Mouse (Mus musculus) forebrain, embryonic 16.5 days (tissue): ENCODE measurements at regions not wholly inside any gene's neighbourhood (a gene's known extent, or its start where the extent isn't known, plus 50 kb on each side); places are given as distances from the start of the nearest gene placed in this dataset.

ENCODE experiments used
- ATAC-seq: fragments of 200-750 bp; cut with Nextera tagmentation; 2 replicates; pipeline ENCODE4 v1.8.0; 2017; ENCODE audit warnings: mild to moderate bottlenecking, moderate library complexity
- H3K27ac ChIP-seq: fragments of 300-500 bp; sonication (generic); 2 replicates; pipeline ENCODE4 v1.5.1; 2014; ENCODE audit warnings: low read length, control low read depth
- H3K27me3 ChIP-seq: fragments of 300-500 bp; sonication (generic); replicated peaks from 2 replicates; pipeline ENCODE4 v1.6.1; 2014; ENCODE audit warnings: low read length; ENCODE audit not compliant: control insufficient read depth, insufficient read depth
- H3K36me3 ChIP-seq: fragments of 300-500 bp; sonication (generic); 2 replicates; pipeline ENCODE4 v1.6.1; 2014; ENCODE audit not compliant: control insufficient read depth, insufficient read depth
- H3K4me1 ChIP-seq: fragments of 300-500 bp; sonication (generic); replicated peaks from 2 replicates; pipeline ENCODE4 v1.6.1; 2014; ENCODE audit warnings: low read length; ENCODE audit not compliant: control insufficient read depth, insufficient read depth
- H3K4me2 ChIP-seq: fragments of 300-500 bp; sonication (generic); 2 replicates; pipeline ENCODE4 v1.6.1; 2014; ENCODE audit warnings: mild to moderate bottlenecking, low read length, control low read depth
- H3K4me3 ChIP-seq: fragments of 300-500 bp; sonication (generic); replicated peaks from 2 replicates; pipeline ENCODE4 v1.5.1; 2014; ENCODE audit warnings: mild to moderate bottlenecking, low read length, control low read depth
- H3K9ac ChIP-seq: fragments of 300-500 bp; sonication (generic); replicated peaks from 2 replicates; pipeline ENCODE4 v1.6.1; 2014; ENCODE audit warnings: low read depth, low read length, control low read depth
- H3K9me3 ChIP-seq: fragments of 300-500 bp; sonication (generic); 2 replicates; pipeline ENCODE4 v1.6.1; 2016; ENCODE audit warnings: low read length; ENCODE audit not compliant: control insufficient read depth
- WGBS: fragments of 180-500 bp; shearing (Covaris S2); extraction: QIAGEN DNeasy Blood & Tissue Kit; methylation state at CpG from one replicate; pipeline ENCODE4 v1.1.7; 2014; 5-methylcytosine and 5-hydroxymethylcytosine counted together

DNA sequence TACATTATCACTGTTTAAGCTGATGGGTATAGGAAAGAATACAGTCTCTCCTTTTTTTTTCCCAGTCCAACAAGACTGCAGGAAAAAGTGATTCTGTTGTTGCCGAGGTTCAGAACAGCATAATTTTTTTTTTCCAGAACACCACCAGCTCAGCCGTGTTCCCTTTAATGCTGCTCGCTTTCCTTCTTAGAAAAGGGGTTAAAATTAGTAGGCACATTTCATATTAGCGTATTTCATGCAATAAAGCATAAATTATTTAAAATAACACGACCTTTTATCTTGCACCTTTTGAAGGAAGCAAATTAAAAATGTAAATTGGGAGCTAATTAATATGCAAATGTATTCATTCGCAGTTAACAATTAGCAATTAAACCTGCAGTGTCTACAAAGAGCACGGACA is 50.3 kb upstream of the Vrk1 start:
- H3K9ac ChIP-seq: no peak overlapping the region
- H3K9me3 ChIP-seq: no peaks in the 10 kb centered on the region
- H3K36me3 ChIP-seq: no peaks in the 10 kb centered on the region
- no peaks in the 10 kb centered on the region for H3K27me3 ChIP-seq
- 13% methylated on average over 7 of the region's 7 CpGs for WGBS
- ATAC-seq: no peak
- H3K4me3 ChIP-seq: no peak overlapping the region
- peak overlapping the region; percentile 3; the same call in 1 of the 2 replicates for H3K4me2 ChIP-seq
- peak overlapping the region; percentile 81 for H3K27ac ChIP-seq
- H3K4me1 ChIP-seq: peaks cover 67% of the 10 kb centered on the region
